Mouse (Mus musculus) bone marrow, adult 2 months (tissue): Measurements from ENCODE around the gene Bcl2. TPM values are rescaled to one million over a fixed set of nuclear protein-coding genes. Genes with fewer than 3 reads are reported as not detected.
A peak's percentile ranks its signal among the peaks of the same experiment; 100 is the strongest.

ENCODE experiments used
- H3K27ac ChIP-seq: fragments of 200-500 bp; 2 replicates; pipeline ENCODE4 v1.5.1; 2012; ENCODE audit warnings: low read depth, mild to moderate bottlenecking, control low read depth, inconsistent platforms, low read length; ENCODE audit not compliant: control insufficient read depth, poor library complexity, insufficient read depth
- H3K4me1 ChIP-seq: fragments of 200-500 bp; 2 replicates; pipeline ENCODE4 v1.6.1; 2011; ENCODE audit warnings: low read length; ENCODE audit not compliant: control insufficient read depth, insufficient read depth
- H3K4me3 ChIP-seq: fragments of 200-500 bp; replicated peaks from 2 replicates; pipeline ENCODE3; 2011; ENCODE audit warnings: mild to moderate bottlenecking, low read depth, low read length, control low read depth; ENCODE audit not compliant: control insufficient read depth
- CTCF ChIP-seq: fragments of 200-500 bp; IDR thresholded peaks from 2 replicates; pipeline ENCODE4 v1.5.1; 2011; ENCODE audit warnings: low read length, control low read depth; ENCODE audit not compliant: control insufficient read depth, insufficient read depth
- POLR2A ChIP-seq: fragments of 200-500 bp; IDR thresholded peaks from 2 replicates; pipeline ENCODE4 v1.6.1; 2011; ENCODE audit warnings: low read depth, mild to moderate bottlenecking, control low read depth, low read length, borderline replicate concordance; ENCODE audit not compliant: control insufficient read depth
- WGBS: fragments of 180-500 bp; shearing (Covaris S2); methylation state at CpG from one replicate; pipeline ENCODE4 v1.1.7; 2018; 5-methylcytosine and 5-hydroxymethylcytosine counted together
- polyA plus RNA-seq: library from polyadenylated mRNA; stranded (reverse); fragments of >200 nt; gene quantifications from 2 replicates; pipeline ENCODE4 v1.2.4, GENCODE M21; 2011; ENCODE audit warnings: low replicate concordance; ENCODE audit not compliant: missing spikeins, insufficient read depth, insufficient read length

Gene Bcl2
- polyA plus RNA-seq, 1 experiment: 14.4 TPM

GRCm38 (mm10) chr1:106579768-106580167, 134.3 kb downstream of the Bcl2 start:
- no peak for TF ChIP-seq CTCF
- TF ChIP-seq POLR2A: no peak
- Histone ChIP-seq H3K4me3 (no peak overlapping the region), H3K4me1 (peaks cover 4% of the 10 kb centered on the region), H3K27ac (no peak overlapping the region)
- 13% methylated on average over 1 of the region's 1 CpGs for WGBS

- WGBS: 64% methylated on average over 2 of the region's 2 CpGs
- Histone ChIP-seq H3K4me1 (peaks cover 5% of the 10 kb centered on the region; the same call in 1 of the 2 replicates), H3K4me3 (no peak overlapping the region), H3K27ac (no peak overlapping the region)
- no peak for TF ChIP-seq POLR2A
- no peak for TF ChIP-seq CTCF
Measured at GRCm38 (mm10) chr1:106572506-106572905, 141.6 kb downstream of the Bcl2 start.

- TF ChIP-seq CTCF (no peak), POLR2A (no peak)
- WGBS: 48% methylated on average over 1 of the region's 1 CpGs
- no peak overlapping the region for H3K27ac ChIP-seq
- no peak overlapping the region for H3K4me3 ChIP-seq
- peaks cover 5% of the 10 kb centered on the region; the same call in 1 of the 2 replicates for H3K4me1 ChIP-seq
Measured at GRCm38 (mm10) chr1:106570870-106571269, 143.2 kb downstream of the Bcl2 start.

GRCm38 (mm10) chr1:106570366-106570765, 143.7 kb downstream of the Bcl2 start:
- H3K27ac ChIP-seq: peak overlapping the region; percentile 64
- TF ChIP-seq POLR2A (no peak), CTCF (no peak)
- H3K4me1 ChIP-seq: peaks cover 5% of the 10 kb centered on the region; the same call in 1 of the 2 replicates
- no peak overlapping the region for H3K4me3 ChIP-seq
- whole genome bisulfite sequencing: 54% methylated on average over 6 of the region's 6 CpGs

- Histone ChIP-seq H3K4me3 (no peak overlapping the region), H3K4me1 (peaks cover 5% of the 10 kb centered on the region; the same call in 1 of the 2 replicates), H3K27ac (peak overlapping the region; percentile 64; the same call in 1 of the 2 replicates)
- 79% methylated on average over 6 of the region's 6 CpGs for WGBS
- TF ChIP-seq CTCF (no peak), POLR2A (no peak)
Measured at GRCm38 (mm10) chr1:106569674-106570073, 144.4 kb downstream of the Bcl2 start.

GRCm38 (mm10) chr1:106568868-106569267, 145.2 kb downstream of the Bcl2 start:
- 9% methylated on average over 3 of the region's 3 CpGs for WGBS
- peaks cover 5% of the 10 kb centered on the region; the same call in 1 of the 2 replicates for H3K4me1 ChIP-seq
- H3K4me3 ChIP-seq: no peak overlapping the region
- TF ChIP-seq POLR2A: no peak
- no peak for TF ChIP-seq CTCF
- peak overlapping the region; percentile 55; the same call in 1 of the 2 replicates for H3K27ac ChIP-seq

GRCm38 (mm10) chr1:106567506-106567905, 146.6 kb downstream of the Bcl2 start:
- WGBS: 69% methylated on average over 5 of the region's 5 CpGs
- H3K4me1 ChIP-seq: peaks cover 5% of the 10 kb centered on the region
- H3K4me3 ChIP-seq: no peak overlapping the region
- H3K27ac ChIP-seq: no peak overlapping the region
- TF ChIP-seq POLR2A (no peak), CTCF (no peak)

GRCm38 (mm10) chr1:106566120-106567086, 147.7 kb downstream of the Bcl2 start:
- WGBS: 77% methylated on average over 6 of the region's 6 CpGs
- no peak overlapping the region for H3K4me3 ChIP-seq
- no peak for TF ChIP-seq POLR2A
- TF ChIP-seq CTCF: no peak
- H3K27ac ChIP-seq: no peak overlapping the region
- peaks cover 5% of the 10 kb centered on the region for H3K4me1 ChIP-seq
